Mouse (Mus musculus): ENCODE data around the gene Plxdc1. TPM values are rescaled to one million over a fixed set of nuclear protein-coding genes. Genes with fewer than 3 reads are reported as not detected.
A peak's percentile ranks its signal among the peaks of the same experiment; 100 is the strongest.

Gene Plxdc1
- polyA plus RNA-seq, 1 experiment from 2014 or later = 0.38 TPM

- H3K4me1 ChIP-seq (ENCODE audit: control insufficient read depth, insufficient read depth, low read length) = peaks cover 4% of the 10 kb centered on the region; the same call in 1 of the 2 replicates
- H3K4me2 ChIP-seq (replicated peaks; ENCODE audit: low read depth, low read length) = no peak overlapping the region
- H3K36me3 ChIP-seq (ENCODE audit: control insufficient read depth, insufficient read depth, low read length) = peaks cover 9% of the 10 kb centered on the region
- H3K27ac ChIP-seq (ENCODE audit: low read length) = no peak overlapping the region
- no peaks in the 10 kb centered on the region for H3K9me3 ChIP-seq (ENCODE audit: control insufficient read depth, low read depth, low read length)
- 80% methylated on average over 10 of the region's 10 CpGs for WGBS
- no peak for ATAC-seq (ENCODE audit: insufficient number of reproducible peaks, insufficient read depth, low FRiP score, low read depth)
- no peaks in the 10 kb centered on the region for H3K27me3 ChIP-seq (ENCODE audit: control insufficient read depth, insufficient read depth, low read length)
- no peak overlapping the region for H3K9ac ChIP-seq (replicated peaks; ENCODE audit: low read depth, low read length)
- no peak overlapping the region for H3K4me3 ChIP-seq (ENCODE audit: low read depth, low read length)
These were observed 19.4 kb upstream of the Plxdc1 start for GRCm38 (mm10) chr11:98005686-98006085.

- H3K4me3 ChIP-seq (ENCODE audit: low read depth, low read length) = no peak overlapping the region
- 43% methylated on average over 13 of the region's 13 CpGs for WGBS
- no peak overlapping the region for H3K9ac ChIP-seq (replicated peaks; ENCODE audit: low read depth, low read length)
- H3K4me1 ChIP-seq (ENCODE audit: control insufficient read depth, insufficient read depth, low read length) = peaks cover 4% of the 10 kb centered on the region; the same call in 1 of the 2 replicates
- ATAC-seq (ENCODE audit: insufficient number of reproducible peaks, insufficient read depth, low FRiP score, low read depth) = 0 out of 2 replicates have a peak, but pooled peaks have one; percentile 43
- H3K27me3 ChIP-seq (ENCODE audit: control insufficient read depth, insufficient read depth, low read length) = no peaks in the 10 kb centered on the region
- H3K4me2 ChIP-seq (replicated peaks; ENCODE audit: low read depth, low read length) = no peak overlapping the region
- peaks cover 9% of the 10 kb centered on the region for H3K36me3 ChIP-seq (ENCODE audit: control insufficient read depth, insufficient read depth, low read length)
- H3K9me3 ChIP-seq (ENCODE audit: control insufficient read depth, low read depth, low read length) = no peaks in the 10 kb centered on the region
- no peak overlapping the region for H3K27ac ChIP-seq (ENCODE audit: low read length)
These were observed 18.8 kb upstream of the Plxdc1 start for GRCm38 (mm10) chr11:98005076-98005475.

GRCm38 (mm10) chr11:98004161-98004560 is 17.9 kb upstream of the Plxdc1 start:
- Histone ChIP-seq H3K36me3 (ENCODE audit: control insufficient read depth, insufficient read depth, low read length) (peaks cover 7% of the 10 kb centered on the region; the same call in 1 of the 2 replicates), H3K4me1 (ENCODE audit: control insufficient read depth, insufficient read depth, low read length) (peaks cover 4% of the 10 kb centered on the region; the same call in 1 of the 2 replicates), H3K27ac (ENCODE audit: low read length) (no peak overlapping the region), H3K9ac (replicated peaks; ENCODE audit: low read depth, low read length) (no peak overlapping the region), H3K4me2 (replicated peaks; ENCODE audit: low read depth, low read length) (no peak overlapping the region), H3K4me3 (ENCODE audit: low read depth, low read length) (no peak overlapping the region), H3K9me3 (ENCODE audit: control insufficient read depth, low read depth, low read length) (no peaks in the 10 kb centered on the region), H3K27me3 (ENCODE audit: control insufficient read depth, insufficient read depth, low read length) (no peaks in the 10 kb centered on the region)
- no peak for ATAC-seq (ENCODE audit: insufficient number of reproducible peaks, insufficient read depth, low FRiP score, low read depth)
- 66% methylated on average over 8 of the region's 8 CpGs for WGBS

GRCm38 (mm10) chr11:98003171-98003671 is 17.0 kb upstream of the Plxdc1 start:
- H3K27me3 ChIP-seq (ENCODE audit: control insufficient read depth, insufficient read depth, low read length) = no peaks in the 10 kb centered on the region
- 46% methylated on average over 17 of the region's 17 CpGs for WGBS
- peak; percentile 46; the same call in 1 of the 2 replicates for ATAC-seq (ENCODE audit: insufficient number of reproducible peaks, insufficient read depth, low FRiP score, low read depth)

GRCm38 (mm10) chr11:98002627-98003026 is 16.4 kb upstream of the Plxdc1 start:
- no peak for ATAC-seq (ENCODE audit: insufficient number of reproducible peaks, insufficient read depth, low FRiP score, low read depth)
- 0 out of 2 replicates have a peak overlapping the region, but pooled peaks have one; percentile 14 for H3K9ac ChIP-seq (replicated peaks; ENCODE audit: low read depth, low read length)

More at GRCm38 (mm10) chr11:98003171-98003671, 17.0 kb upstream of the Plxdc1 start:
- no peak overlapping the region for H3K4me3 ChIP-seq (ENCODE audit: low read depth, low read length)
- H3K9ac ChIP-seq (replicated peaks; ENCODE audit: low read depth, low read length) = no peak overlapping the region
- H3K27ac ChIP-seq (ENCODE audit: low read length) = no peak overlapping the region
- H3K4me1 ChIP-seq (ENCODE audit: control insufficient read depth, insufficient read depth, low read length) = peaks cover 4% of the 10 kb centered on the region; the same call in 1 of the 2 replicates
- H3K9me3 ChIP-seq (ENCODE audit: control insufficient read depth, low read depth, low read length) = no peaks in the 10 kb centered on the region
- peaks cover 7% of the 10 kb centered on the region; the same call in 1 of the 2 replicates for H3K36me3 ChIP-seq (ENCODE audit: control insufficient read depth, insufficient read depth, low read length)
- 0 out of 2 replicates have a peak overlapping the region, but pooled peaks have one; percentile 22 for H3K4me2 ChIP-seq (replicated peaks; ENCODE audit: low read depth, low read length)

GRCm38 (mm10) chr11:98001986-98002385 is 15.7 kb upstream of the Plxdc1 start:
- peaks cover 4% of the 10 kb centered on the region; the same call in 1 of the 2 replicates for H3K4me1 ChIP-seq (ENCODE audit: control insufficient read depth, insufficient read depth, low read length)
- WGBS = 61% methylated on average over 6 of the region's 6 CpGs
- H3K27ac ChIP-seq (ENCODE audit: low read length) = no peak overlapping the region
- no peak overlapping the region for H3K4me2 ChIP-seq (replicated peaks; ENCODE audit: low read depth, low read length)
- H3K36me3 ChIP-seq (ENCODE audit: control insufficient read depth, insufficient read depth, low read length) = peaks cover 4% of the 10 kb centered on the region; the same call in 1 of the 2 replicates
- no peak overlapping the region for H3K4me3 ChIP-seq (ENCODE audit: low read depth, low read length)
- no peaks in the 10 kb centered on the region for H3K9me3 ChIP-seq (ENCODE audit: control insufficient read depth, low read depth, low read length)
- H3K27me3 ChIP-seq (ENCODE audit: control insufficient read depth, insufficient read depth, low read length) = no peaks in the 10 kb centered on the region
- no peak overlapping the region for H3K9ac ChIP-seq (replicated peaks; ENCODE audit: low read depth, low read length)
- no peak for ATAC-seq (ENCODE audit: insufficient number of reproducible peaks, insufficient read depth, low FRiP score, low read depth)

More at GRCm38 (mm10) chr11:98002627-98003026, 16.4 kb upstream of the Plxdc1 start:
- Histone ChIP-seq H3K27ac (ENCODE audit: low read length) (no peak overlapping the region), H3K4me3 (ENCODE audit: low read depth, low read length) (no peak overlapping the region), H3K27me3 (ENCODE audit: control insufficient read depth, insufficient read depth, low read length) (no peaks in the 10 kb centered on the region), H3K36me3 (ENCODE audit: control insufficient read depth, insufficient read depth, low read length) (peaks cover 7% of the 10 kb centered on the region; the same call in 1 of the 2 replicates), H3K4me1 (ENCODE audit: control insufficient read depth, insufficient read depth, low read length) (peaks cover 4% of the 10 kb centered on the region; the same call in 1 of the 2 replicates), H3K9me3 (ENCODE audit: control insufficient read depth, low read depth, low read length) (no peaks in the 10 kb centered on the region), H3K4me2 (replicated peaks; ENCODE audit: low read depth, low read length) (peak overlapping the region; percentile 22; the same call in 1 of the 2 replicates)
- 18% methylated on average over 12 of the region's 12 CpGs for WGBS

GRCm38 (mm10) chr11:98001351-98001824 is 15.1 kb upstream of the Plxdc1 start:
- Histone ChIP-seq H3K27ac (ENCODE audit: low read length) (no peak overlapping the region), H3K36me3 (ENCODE audit: control insufficient read depth, insufficient read depth, low read length) (peaks cover 4% of the 10 kb centered on the region; the same call in 1 of the 2 replicates), H3K27me3 (ENCODE audit: control insufficient read depth, insufficient read depth, low read length) (no peaks in the 10 kb centered on the region), H3K9me3 (ENCODE audit: control insufficient read depth, low read depth, low read length) (no peaks in the 10 kb centered on the region), H3K4me3 (ENCODE audit: low read depth, low read length) (no peak overlapping the region), H3K4me1 (ENCODE audit: control insufficient read depth, insufficient read depth, low read length) (peaks cover 4% of the 10 kb centered on the region; the same call in 1 of the 2 replicates), H3K9ac (replicated peaks; ENCODE audit: low read depth, low read length) (no peak overlapping the region), H3K4me2 (replicated peaks; ENCODE audit: low read depth, low read length) (no peak overlapping the region)
- 36% methylated on average over 11 of the region's 11 CpGs for WGBS
- ATAC-seq (ENCODE audit: insufficient number of reproducible peaks, insufficient read depth, low FRiP score, low read depth) = no peak

- Histone ChIP-seq H3K27me3 (ENCODE audit: control insufficient read depth, insufficient read depth, low read length) (no peaks in the 10 kb centered on the region), H3K9me3 (ENCODE audit: control insufficient read depth, low read depth, low read length) (no peaks in the 10 kb centered on the region), H3K9ac (replicated peaks; ENCODE audit: low read depth, low read length) (no peak overlapping the region), H3K4me3 (ENCODE audit: low read depth, low read length) (no peak overlapping the region), H3K36me3 (ENCODE audit: control insufficient read depth, insufficient read depth, low read length) (peaks cover 4% of the 10 kb centered on the region; the same call in 1 of the 2 replicates), H3K4me2 (replicated peaks; ENCODE audit: low read depth, low read length) (no peak overlapping the region), H3K4me1 (ENCODE audit: control insufficient read depth, insufficient read depth, low read length) (peaks cover 4% of the 10 kb centered on the region; the same call in 1 of the 2 replicates), H3K27ac (ENCODE audit: low read length) (no peak overlapping the region)
- 24% methylated on average over 7 of the region's 7 CpGs for WGBS
- ATAC-seq (ENCODE audit: insufficient number of reproducible peaks, insufficient read depth, low FRiP score, low read depth) = no peak
These were observed 14.3 kb upstream of the Plxdc1 start for GRCm38 (mm10) chr11:98000378-98001140.
